Mouse (Mus musculus) cortical plate, adult 2 months (tissue): Measurements from ENCODE around the gene Slc26a3.
A peak's percentile ranks its signal among the peaks of the same experiment; 100 is the strongest.

ENCODE experiments used
- CTCF ChIP-seq: fragments of 200-500 bp; IDR thresholded peaks from 2 replicates; pipeline ENCODE4 v1.5.1; 2011; ENCODE audit warnings: mild to moderate bottlenecking, control low read depth, low read length; ENCODE audit not compliant: insufficient read depth; ENCODE audit errors: extremely low read depth
- POLR2A ChIP-seq: fragments of 200-500 bp; IDR thresholded peaks from 2 replicates; pipeline ENCODE4 v1.6.1; 2011; ENCODE audit warnings: mild to moderate bottlenecking, low read length, control low read depth; ENCODE audit not compliant: insufficient read depth; ENCODE audit errors: extremely low read depth

DNA sequence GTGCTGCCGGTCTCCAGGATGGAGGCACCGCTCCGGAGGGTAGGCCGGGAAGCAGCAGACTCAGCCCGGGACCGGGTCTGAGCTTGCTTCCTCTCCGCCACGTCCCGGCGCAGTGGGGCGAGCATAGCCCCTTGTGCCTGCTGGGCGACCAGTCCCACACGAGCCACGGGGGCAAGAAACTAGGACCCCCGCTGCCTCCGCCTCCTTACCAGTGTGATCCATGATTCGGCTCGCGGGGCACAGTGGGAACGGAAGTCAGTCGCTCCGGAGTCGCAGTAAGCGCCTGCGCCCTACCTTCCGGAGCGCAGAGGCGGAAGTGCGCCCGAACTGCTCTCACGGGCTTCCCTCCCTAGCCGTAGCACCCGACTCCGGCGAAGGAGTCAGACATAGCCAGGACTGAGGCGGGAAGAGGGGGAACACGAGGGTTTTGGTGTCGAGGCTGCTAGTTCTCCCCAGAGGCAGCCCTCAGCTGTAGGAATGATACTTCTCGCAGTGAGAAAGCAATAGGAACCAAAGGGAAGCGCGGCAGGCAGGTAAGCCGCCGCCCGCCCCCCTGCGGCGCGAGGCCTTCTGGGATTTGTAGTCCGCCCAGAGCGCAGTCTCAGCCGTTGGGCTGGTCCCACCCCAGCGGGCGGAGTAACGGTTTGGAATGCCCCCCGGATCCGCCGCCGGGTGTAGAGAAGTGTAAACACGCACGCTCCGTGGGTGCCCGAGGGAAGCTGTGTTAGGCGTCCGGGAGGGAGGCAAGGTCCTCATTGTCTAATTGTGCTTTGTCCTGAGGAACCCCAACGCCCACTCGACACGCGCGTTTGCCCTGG is 108.9 kb downstream of the Slc26a3 start, which contains the start of gene Cbll1:
- no peak for TF ChIP-seq CTCF
- peak; percentile 85 for TF ChIP-seq POLR2A
